Mouse (Mus musculus) E14TG2a.4 (cell line): Measurements from ENCODE around the gene Tbx21.

Source experiments
- CTCF ChIP-seq: conservative IDR thresholded peaks from 2 replicates; pipeline ENCODE4 v1.5.1; 2014; ENCODE audit warnings: low read length
- NANOG ChIP-seq: IDR thresholded peaks from 2 replicates; pipeline ENCODE4 v1.6.1; 2014; ENCODE audit warnings: borderline replicate concordance, low read length, mixed read lengths
- POU5F1 ChIP-seq: IDR thresholded peaks from 2 replicates; pipeline ENCODE4 v1.6.1; 2014; ENCODE audit warnings: low read length, borderline replicate concordance

DNA sequence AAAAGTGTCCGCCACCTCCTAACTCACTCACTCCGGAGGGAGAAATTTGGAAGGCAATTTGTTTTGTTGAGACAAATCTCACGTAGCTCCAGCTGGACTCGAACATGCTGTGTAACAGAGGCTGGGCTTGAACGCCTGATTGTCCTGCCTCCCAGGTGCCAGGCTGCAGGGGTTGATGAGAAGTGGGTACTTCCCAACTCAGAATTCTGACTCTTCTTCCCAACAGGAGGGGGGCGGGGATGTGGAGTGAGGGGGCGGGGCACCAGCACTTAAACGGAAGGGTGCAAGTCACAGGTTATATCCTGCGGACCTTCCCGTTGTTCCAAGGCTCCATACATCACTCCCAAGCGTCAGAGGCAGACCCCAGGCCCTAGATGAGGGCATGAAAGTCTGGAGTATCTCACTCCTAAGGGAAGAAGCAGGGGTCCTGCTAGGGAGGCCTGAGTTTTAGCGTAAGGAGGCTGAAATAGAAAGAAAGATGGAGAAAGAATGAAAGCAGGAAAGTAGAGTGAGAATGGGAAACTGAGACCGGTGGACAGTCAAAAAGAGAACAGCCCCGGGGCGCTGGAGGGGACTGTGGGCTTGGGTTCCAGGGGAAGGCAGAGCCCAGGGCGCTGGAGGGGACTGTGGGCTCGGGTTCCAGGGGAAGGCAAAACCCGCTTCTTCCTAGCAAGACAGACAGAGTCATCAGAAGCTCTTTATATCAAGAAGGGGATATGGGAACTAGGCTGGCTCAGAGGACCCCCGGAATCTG lies 12.5 kb upstream of the Tbx21 start:
- no peak for TF ChIP-seq CTCF
- no peak for TF ChIP-seq POU5F1
- TF ChIP-seq NANOG = no peak
